Mouse (Mus musculus) liver, embryonic 14.5 days (tissue): ENCODE data around the gene Cdcp2.

Source experiments
- CTCF ChIP-seq: IDR thresholded peaks from 2 replicates; pipeline ENCODE4 v1.5.1; 2016; ENCODE audit warnings: antibody characterized with exemption, low read depth, control low read depth
- EP300 ChIP-seq: IDR thresholded peaks from 2 replicates; pipeline ENCODE4 v1.6.1; 2016; ENCODE audit warnings: antibody characterized with exemption, low read depth

GRCm38 (mm10) chr4:107097871-107098270 lies 1.2 kb downstream of the Cdcp2 start:
- TF ChIP-seq CTCF (no peak), EP300 (no peak)
